Mouse (Mus musculus) left cerebral cortex, postnatal 14 days (tissue): ENCODE data around the gene Coro1b. TPM values are rescaled to one million over a fixed set of nuclear protein-coding genes. Genes with fewer than 3 reads are reported as not detected.

ENCODE experiments used
- DNase-seq, 2 experiments: peaks; one replicate each; pipeline ENCODE4 v3.0.0; 2021 to 2022; ENCODE audit warnings: low spot score in 2 of 2, mixed read lengths in 1 of 2
- intact Hi-C: fragments of 180-260 bp; cut with DNase I; formaldehyde crosslinking; loops from one replicate; pipeline ENCODE4 v1.15.1; 2025
- total RNA-seq, 2 experiments: library from RNA; stranded (reverse); gene quantifications; 2 replicates each; pipeline ENCODE4 v1.2.3; 2021

The Coro1b gene
- total RNA-seq, 2 experiments from 2014 or later, result 80.7 to 87.5 TPM

DNA sequence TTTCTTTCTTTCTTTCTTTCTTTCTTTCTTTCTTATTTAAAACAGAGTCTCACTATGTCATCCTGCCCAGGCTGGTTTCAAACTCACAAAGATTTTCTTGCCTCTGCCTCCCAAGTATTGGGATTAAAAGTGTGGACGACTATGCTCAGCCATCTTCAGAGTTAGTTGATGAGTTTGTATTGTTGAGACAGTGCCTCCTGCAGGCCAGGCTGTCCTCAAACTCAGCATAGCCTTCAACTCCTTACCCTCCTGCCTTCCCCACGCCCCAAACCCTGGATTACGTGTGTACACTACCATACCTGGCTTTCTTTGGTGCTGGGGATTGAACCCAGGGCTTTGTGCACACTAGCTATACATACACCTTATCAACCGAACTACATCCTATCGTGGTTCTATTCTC, 12.0 kb upstream of the Coro1b start:
- no peak for DNase-seq
- intact Hi-C loops, result no loop called here

DNA sequence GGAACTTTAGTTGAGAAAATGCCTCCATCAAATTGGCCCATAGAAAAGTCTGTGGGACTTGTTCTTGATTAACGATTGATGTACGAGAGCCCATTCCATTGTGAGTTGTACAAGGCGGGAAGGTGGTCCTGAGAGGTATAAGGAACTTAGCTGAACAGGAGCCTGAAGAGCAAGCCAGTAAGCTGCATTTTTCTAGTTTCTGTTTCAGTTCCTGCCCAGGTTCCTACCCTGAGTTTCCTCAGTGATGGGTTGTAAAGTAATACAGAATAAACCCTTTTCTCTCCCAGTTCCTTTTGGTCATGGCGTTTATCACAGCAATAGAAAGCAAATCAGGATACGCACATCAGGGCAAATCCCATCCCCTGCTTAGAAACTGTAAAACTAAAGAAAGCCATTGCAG, 10.5 kb upstream of the Coro1b start:
- intact Hi-C loops, result no loop called here
- no peak for DNase-seq

DNA sequence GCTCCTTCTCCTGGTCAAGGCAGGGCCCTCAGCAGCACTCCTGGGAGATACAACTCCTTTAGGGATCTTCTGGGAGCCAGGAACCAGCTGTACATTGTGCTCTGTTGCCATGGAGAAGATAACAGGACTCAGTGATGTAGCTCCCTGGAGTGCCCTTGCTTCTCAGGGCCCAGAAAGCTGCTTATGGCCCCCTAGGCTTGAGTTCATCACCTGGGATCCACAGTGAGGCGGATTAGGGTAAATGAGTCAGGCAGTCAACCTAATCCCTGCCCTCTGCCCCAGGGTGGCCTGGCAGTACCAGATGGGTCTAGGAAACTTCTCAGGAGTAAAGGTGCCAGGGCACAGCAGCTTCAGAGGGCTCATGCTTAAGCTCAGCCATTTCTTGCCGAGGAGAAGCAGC, 9.0 kb upstream of the Coro1b start, which contains the start of gene Gpr152:
Gene Gpr152 (plus strand): TSS at position 342 of the 400 bp plus-strand sequence.
- DNase-seq, result no peak
- intact Hi-C loops, result no loop called here

DNA sequence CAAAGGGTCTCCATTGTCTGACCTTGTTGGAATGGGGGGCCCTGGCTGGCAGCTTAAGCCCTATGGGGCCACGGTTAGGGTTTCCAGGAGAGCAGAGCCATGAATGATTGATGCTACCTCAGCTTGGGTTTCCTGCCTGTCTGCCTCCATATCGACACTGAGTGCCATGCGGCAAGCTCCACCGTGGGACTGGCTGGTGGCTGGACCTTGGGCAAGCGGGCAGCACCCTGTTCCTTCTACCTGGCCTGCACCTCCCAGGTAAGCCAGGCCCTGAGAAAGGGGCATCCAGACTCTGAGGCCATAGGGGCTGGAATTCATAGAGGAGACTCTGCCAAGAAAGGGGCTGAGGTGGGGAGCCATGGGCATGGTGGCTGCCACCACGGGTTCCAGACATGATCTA, 8.3 kb upstream of the Coro1b start:
- DNase-seq, result no peak
- intact Hi-C loops, result no loop called here

DNA sequence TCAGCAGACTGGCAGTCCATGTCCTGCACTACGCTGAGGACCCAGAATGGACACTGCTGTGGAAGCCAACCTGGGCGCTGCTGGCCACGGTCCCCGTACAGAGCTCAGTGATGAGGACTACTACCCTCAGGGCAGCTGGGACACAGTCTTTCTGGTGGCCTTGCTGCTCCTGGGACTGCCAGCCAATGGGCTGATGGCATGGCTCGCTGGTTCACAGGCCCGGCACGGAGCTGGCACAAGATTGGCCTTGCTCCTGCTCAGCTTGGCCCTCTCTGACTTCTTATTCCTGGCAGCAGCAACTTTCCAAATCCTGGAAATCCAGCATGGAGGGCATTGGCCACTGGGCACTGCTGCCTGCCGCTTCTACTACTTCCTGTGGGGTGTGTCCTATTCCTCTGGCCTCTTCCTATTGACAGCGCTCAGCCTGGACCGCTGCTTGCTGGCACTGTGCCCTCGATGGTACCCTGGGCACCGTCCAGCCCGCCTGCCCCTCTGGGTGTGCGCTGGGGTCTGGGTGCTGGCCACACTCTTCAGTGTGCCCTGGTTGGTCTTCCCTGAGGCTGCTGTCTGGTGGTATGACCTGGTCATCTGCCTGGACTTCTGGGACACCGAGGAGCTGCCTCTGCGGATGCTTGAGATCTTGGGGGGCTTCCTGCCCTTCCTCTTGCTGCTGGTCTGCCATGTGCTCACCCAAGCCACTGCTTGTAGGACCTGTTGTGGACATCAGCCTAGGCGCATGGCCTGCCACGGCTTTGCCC, 5.8 kb upstream of the Coro1b start:
- DNase-seq, result no peak
- intact Hi-C loops, result no loop called here

DNA sequence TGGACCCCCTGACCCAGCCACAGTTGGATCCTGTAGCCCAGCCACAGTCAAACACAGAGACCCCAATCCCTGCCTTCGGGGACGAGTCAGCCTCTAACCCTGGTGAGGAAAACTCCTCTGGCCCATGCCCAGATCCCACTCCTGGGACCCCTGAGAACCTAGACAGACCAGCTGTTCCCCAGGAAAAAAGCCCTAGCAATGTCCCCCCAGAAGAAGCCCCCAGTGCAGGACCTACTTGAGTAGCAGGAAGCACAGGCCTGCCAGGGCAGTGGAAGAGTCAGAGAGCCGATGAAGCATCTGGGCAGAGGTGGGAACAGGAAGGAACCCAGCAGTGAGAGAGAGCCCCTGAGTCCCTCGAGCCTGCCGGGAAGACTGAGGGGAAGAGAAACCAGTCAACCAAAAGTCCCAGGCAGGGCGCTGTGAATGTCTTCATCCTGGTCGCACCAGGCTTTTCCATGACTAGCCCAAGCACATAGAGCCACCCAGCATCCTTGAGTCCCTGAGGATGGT, 4.6 kb upstream of the Coro1b start, which contains the start of gene Cabp4:
Gene Cabp4 (minus strand): TSS at position 275 of the 510 bp plus-strand sequence.
- intact Hi-C loops, result no loop called here
- DNase-seq, result no peak

DNA sequence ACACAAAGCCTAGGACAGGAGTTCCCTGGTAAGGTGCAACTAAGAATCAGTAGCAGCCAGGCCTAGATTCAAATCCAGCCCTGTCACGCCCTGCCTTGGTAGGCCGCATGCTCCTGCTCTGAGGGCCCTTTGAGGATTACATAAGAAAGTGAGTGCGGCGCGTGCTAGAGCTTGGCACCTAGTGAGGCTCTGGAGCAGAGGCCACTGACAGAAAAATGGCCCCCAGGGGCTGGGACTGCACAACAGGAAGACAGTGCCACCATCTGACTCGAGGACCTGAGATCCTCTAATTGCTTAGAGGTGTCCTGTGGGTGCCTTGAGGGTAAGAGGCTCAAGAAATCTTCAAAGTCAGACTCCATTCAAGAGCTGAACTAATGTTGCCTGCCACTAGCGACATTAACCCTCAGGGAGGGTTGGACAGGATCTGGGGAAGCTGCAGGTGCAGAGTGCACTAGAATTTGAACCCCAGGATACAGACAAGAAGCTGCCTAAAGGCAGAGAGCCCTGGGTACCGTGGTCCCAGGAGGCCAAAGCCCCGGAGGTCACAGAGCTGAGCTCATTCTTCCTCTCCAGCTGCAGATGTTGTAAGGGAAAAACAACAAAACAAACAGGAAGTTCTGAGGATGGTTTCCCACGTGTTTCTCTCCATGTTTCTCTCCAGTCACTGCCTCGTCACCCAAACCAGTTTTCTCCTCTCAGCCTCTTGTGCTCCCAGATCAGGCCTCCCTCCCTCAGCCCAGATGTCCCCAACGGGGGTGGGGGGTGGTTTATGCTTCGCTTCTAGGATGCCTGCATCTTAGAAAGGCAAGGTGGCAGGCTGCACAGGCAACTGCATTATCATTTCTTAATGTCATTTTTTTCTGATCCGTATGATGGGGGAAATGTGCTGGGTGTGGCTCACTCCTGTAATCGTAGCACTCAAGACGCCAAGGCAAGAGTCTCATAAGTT, 3.6 kb upstream of the Coro1b start:
- intact Hi-C loops, result no loop called here

DNA sequence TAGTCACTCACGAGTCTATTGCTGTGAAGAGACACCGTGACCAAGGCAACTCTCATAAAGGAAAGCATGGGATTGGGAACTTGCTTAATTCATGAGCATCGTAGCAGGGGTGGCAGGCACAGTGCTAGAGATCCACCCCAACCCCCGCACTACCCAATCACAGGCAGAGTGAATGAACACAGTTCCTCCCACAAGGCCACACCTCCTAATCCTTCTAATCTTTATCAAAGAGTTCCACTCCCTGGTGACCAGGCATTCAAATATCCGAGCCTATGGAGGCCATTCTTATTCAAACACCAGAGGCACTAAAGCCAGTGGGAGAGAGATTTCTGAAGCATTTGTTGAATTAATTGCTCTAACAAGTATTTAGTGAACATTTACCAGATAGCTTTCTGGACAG, 2.5 kb upstream of the Coro1b start:
- no peak for DNase-seq
- intact Hi-C loops, result no loop called here

More for the DNA sequence above, 3.6 kb upstream of the Coro1b start:
- DNase-seq, result no peak

DNA sequence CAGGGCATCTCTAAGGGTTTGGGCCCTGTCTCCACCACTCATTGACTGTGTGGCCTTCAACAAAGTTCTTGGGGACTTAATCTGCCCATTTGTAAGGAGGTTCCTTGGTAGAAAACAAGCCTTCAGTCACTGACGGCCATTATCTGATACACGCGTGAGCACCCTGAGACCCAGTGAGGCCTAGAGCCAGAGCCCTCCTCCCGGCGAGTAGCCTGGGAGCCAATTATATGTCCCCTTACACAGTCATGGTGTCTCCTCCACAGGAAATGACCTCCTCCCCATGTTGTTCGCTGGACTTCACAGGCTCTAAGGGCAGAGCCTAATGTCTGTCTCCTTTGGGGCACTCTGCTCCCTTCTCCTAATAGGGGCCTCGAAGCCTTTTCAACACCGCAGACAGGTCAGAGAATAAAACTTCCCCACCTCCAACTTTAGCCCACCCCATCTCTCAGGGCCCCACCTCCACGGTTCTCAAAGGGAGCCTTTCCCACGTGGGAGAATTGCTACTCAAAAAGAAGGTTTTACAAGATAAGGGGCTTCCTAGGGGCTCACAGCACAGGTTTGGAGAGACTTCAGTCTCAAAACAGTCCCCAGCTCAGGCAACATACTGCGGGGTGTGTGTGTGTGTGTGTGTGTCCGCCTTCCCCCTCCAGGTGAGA, 1.9 kb upstream of the Coro1b start:
- DNase-seq, result no peak
- intact Hi-C loops, result no loop called here

DNA sequence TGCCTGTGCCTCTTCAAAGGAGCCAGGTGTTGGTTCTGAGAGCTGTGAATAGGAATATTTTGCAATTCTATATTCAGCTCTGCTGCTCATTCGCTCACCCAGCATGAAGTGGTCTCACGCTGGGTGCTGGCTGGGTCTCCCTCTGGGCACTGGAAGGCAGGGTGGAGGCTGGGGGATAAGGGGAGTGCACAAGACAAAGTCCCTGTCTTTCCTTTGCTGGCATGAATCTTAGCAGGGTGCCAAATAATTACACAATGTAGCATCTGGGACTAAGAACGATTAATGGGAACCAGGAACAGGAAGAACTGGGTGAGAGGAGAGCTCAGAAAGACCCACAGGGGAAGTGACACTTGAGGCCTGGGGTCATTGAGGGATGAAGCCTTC, 1.4 kb upstream of the Coro1b start:
- no peak for DNase-seq
- intact Hi-C loops, result no loop called here

DNA sequence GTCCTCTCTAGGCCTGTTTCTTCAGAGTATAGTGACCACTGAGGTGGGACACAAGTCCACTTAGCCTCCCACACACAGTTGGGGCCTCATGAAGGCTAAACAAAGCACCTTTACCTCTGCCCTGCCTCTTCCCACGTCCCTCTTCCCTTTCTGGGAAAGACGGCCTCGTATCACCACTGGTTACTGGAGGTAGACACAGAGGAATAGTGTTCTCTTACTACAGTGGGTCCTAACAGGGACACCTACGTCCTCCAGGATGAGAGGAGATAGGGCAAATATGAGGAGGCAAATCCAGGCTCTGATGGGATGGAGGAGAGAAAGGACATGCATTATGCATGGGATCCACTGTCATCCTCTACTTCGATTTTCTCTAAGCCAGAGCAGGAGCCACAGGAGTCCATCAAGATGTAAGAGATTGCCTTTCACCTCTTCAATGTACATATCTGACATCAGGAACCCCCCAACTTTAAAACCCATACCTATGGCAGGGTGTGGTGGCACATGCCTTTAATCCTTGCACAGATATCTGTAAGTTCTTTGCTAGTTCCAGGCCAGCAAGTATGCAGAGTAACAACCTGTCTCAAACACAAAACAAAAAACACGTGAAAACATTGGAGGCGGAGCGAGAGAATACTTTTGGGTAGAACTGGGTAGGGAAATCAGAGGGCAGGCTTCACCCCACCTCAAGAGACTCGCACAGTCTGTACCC, 483 bp upstream of the Coro1b start:
- DNase-seq, result no peak
- intact Hi-C loops, result no loop called here

DNA sequence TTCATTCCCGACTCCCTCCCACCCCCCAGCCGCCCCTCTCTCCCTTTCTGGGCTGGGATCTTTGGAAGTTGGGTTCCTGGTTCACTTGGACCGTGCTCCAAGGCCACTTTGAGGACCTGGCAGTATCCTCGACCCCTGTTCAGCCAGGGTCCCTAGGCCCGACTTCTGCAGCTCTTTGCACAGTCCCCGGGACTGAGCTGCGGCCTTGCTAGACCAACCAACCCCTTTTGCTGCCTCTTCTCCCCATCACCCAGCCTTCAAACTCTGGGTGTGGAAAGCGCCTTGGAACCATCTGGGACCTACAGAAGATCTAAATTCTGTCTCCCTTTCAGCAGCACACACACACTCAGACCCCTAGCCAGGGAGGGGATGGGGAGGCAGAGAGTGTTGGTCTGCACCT, 400 bp downstream of the Coro1b start:
- no peak for DNase-seq
- intact Hi-C loops, result no loop called here

DNA sequence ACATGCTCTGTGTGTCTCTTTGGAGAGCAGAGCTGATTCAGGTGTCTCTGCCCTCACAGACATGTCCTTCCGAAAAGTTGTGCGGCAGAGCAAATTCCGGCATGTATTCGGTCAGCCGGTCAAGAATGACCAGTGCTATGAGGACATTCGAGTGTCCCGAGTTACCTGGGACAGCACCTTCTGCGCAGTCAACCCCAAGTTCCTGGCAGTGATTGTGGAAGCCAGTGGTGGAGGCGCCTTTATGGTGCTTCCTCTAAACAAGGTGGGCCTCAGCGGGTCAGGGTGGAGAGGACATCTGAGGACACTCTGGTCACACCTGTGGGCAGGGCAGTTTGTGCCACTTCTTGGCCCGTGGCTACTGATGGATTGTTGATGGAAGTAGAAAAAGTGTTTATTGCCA, 864 bp downstream of the Coro1b start:
- intact Hi-C loops, result no loop called here
- DNase-seq, result no peak

DNA sequence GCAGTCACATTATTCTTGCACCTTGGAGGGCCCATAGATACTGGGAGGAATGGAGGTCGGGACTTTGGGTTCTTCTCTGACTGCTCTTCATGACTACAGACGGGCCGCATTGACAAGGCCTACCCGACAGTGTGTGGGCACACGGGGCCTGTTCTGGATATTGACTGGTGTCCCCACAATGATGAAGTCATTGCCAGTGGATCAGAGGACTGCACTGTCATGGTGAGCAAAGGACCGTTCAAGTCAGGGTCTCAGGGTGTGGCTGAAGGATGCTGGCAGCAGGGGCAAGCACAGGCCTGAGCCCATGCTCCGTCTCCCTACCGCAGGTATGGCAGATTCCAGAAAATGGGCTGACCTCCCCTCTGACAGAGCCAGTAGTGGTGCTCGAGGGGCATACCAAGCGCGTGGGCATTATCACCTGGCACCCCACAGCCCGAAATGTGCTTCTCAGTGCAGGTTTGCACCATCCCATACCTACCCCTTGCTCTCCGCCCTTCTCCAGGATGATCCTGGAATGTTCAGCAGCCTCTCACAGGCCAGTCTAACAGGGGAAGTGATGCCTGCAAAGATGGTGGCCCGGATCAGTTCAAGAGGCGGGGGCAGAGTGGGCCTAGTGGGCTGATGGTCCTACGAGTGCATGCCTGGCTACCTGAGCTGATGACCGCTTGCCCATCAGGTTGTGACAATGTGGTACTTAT, 1.5 kb downstream of the Coro1b start:
- intact Hi-C loops, result no loop called here
- no peak for DNase-seq

DNA sequence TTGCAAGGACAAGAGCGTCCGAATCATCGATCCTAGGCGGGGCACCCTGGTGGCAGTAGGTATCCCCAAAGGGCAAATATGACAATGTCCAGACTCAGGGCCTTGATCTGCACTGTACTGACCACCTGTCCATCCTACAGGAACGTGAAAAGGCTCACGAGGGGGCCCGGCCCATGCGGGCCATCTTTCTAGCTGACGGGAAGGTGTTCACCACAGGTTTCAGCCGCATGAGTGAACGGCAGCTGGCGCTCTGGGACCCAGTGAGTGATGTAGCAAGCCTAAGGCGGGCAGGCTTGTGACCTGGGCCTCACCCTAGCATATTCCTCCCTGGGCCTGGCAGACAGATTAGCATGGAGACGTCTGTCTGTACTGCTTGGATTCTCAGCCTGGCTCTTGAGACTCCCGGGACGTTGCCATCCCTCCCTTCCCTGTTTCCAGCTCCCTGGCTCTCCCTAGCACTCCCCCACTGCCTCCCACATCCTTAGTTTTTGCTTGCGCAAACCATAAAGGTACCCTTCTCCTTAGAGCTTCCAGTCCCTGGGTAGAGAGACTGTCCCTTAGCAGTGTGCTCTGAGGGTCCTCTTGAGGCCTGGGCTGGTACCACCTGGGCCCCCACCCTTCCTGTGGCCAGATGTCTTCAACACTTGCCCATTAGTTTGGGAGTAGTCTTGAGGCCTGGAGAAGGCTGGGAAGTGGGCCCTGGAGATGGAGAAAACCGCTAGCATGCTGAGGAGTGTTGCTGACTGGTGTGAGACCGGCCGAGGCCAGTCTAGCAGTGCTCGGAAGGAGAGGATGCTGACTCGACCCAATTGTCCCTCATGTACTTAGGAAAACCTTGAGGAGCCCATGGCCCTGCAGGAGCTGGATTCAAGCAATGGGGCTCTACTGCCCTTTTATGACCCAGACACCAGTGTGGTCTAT, 2.4 kb downstream of the Coro1b start:
- intact Hi-C loops, result no loop called here
- DNase-seq, result no peak

DNA sequence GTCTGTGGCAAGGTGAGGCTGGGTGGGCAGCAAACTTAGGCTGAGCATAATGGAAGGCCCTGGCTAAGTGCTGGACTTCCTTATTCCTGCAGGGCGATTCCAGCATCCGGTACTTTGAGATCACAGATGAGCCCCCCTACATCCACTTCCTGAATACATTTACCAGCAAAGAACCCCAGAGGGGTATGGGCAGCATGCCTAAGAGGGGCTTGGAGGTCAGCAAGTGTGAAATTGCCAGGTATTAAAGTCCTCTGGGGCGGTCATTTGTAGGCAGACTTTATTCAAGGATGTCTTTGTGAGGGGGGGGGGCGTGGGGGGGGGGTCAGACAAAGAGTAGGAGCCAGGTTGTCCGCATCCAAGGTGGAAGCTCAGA, 3.1 kb downstream of the Coro1b start:
- DNase-seq, result no peak
- intact Hi-C loops, result no loop called here

DNA sequence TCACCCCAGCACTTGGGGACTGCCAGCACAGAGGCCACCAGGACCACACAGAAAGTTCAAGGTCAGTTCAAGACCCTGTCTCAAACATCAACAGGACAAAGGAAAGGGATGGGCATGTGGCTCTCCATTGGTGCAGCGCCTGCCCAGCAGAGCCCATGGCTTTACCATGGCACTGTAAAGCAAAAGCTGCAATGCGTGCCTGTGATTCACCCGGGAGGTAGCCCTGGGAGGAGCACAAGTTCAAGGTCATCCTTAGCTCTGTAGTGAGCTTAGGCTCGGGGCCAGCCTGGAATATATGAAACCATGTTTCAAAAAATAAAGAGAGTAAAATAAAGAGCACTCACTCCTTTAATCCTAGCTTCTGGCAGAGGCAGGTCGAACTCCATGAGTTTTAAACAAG, 3.5 kb downstream of the Coro1b start:
- intact Hi-C loops, result no loop called here
- DNase-seq, result no peak
